Mouse (Mus musculus) liver, embryonic 14.5 days (tissue): ENCODE data around the gene Ccr1l1. TPM values are rescaled to one million over a fixed set of nuclear protein-coding genes. Genes with fewer than 3 reads are reported as not detected.

Source experiments
- ATAC-seq: fragments of 200-750 bp; cut with Nextera tagmentation; 2 replicates; pipeline ENCODE4 v1.8.0; 2017; ENCODE audit warnings: moderate number of reproducible peaks, mild to moderate bottlenecking, moderate library complexity; ENCODE audit not compliant: insufficient read depth
- DNase-seq, 3 experiments: peaks; one replicate each; pipeline ENCODE4 v3.0.0-alpha.2; 2012 to 2013; ENCODE audit warnings: low read depth in 3 of 3, low spot score in 3 of 3
- H3K27ac ChIP-seq: fragments of 300-500 bp; sonication (generic); 2 replicates; pipeline ENCODE4 v1.5.1; 2014; ENCODE audit warnings: moderate library complexity, mild to moderate bottlenecking, control low read depth, inconsistent platforms
- H3K27me3 ChIP-seq: fragments of 300-500 bp; sonication (generic); 2 replicates; pipeline ENCODE4 v1.6.1; 2014; ENCODE audit warnings: mild to moderate bottlenecking, low read length, moderate library complexity; ENCODE audit not compliant: control insufficient read depth, insufficient read depth
- H3K36me3 ChIP-seq: fragments of 300-500 bp; sonication (generic); replicated peaks from 2 replicates; pipeline ENCODE4 v1.6.1; 2014; ENCODE audit warnings: low read depth; ENCODE audit not compliant: control insufficient read depth, insufficient read depth
- H3K4me1 ChIP-seq, 2 experiments: fragments of 200-500 bp in 1 of 2; fragments of 300-500 bp in 1 of 2; sonication (generic) in 1 of 2; replicated peaks; 2 replicates each; pipeline ENCODE4 v1.6.1; 2012 to 2014; ENCODE audit warnings: antibody characterized with exemption in 1 of 2, inconsistent platforms in 1 of 2, low read length in 1 of 2; ENCODE audit not compliant: control insufficient read depth in 2 of 2, insufficient read depth in 2 of 2
- H3K4me2 ChIP-seq: fragments of 300-500 bp; sonication (generic); 2 replicates; pipeline ENCODE4 v1.6.1; 2014; ENCODE audit warnings: low read depth, mild to moderate bottlenecking, control low read depth, moderate library complexity
- H3K4me3 ChIP-seq, 2 experiments: fragments of 200-500 bp in 1 of 2; fragments of 300-500 bp in 1 of 2; sonication (generic) in 1 of 2; 2 replicates each; pipeline ENCODE4 v1.5.1; 2012 to 2014; ENCODE audit warnings: low read depth in 2 of 2, low read length in 2 of 2, mild to moderate bottlenecking in 2 of 2, control low read depth in 1 of 2, inconsistent platforms in 1 of 2, moderate library complexity in 1 of 2; ENCODE audit not compliant: insufficient read depth in 1 of 2
- H3K9ac ChIP-seq: fragments of 300-500 bp; sonication (generic); replicated peaks from 2 replicates; pipeline ENCODE4 v1.6.1; 2014; ENCODE audit warnings: mild to moderate bottlenecking, control low read depth, moderate library complexity
- H3K9me3 ChIP-seq: fragments of 300-500 bp; sonication (generic); 2 replicates; pipeline ENCODE4 v1.6.1; 2016; ENCODE audit warnings: low read length, mixed read lengths; ENCODE audit not compliant: control insufficient read depth
- CTCF ChIP-seq: IDR thresholded peaks from 2 replicates; pipeline ENCODE4 v1.5.1; 2016; ENCODE audit warnings: antibody characterized with exemption, low read depth, control low read depth
- EP300 ChIP-seq: IDR thresholded peaks from 2 replicates; pipeline ENCODE4 v1.6.1; 2016; ENCODE audit warnings: antibody characterized with exemption, low read depth
- WGBS: fragments of 180-500 bp; shearing (Covaris S2); extraction: QIAGEN DNeasy Blood & Tissue Kit; methylation state at CpG from one replicate; pipeline ENCODE4 v1.1.7; 2014; ENCODE audit not compliant: insufficient replicate concordance; 5-methylcytosine and 5-hydroxymethylcytosine counted together
- polyA plus RNA-seq, 2 experiments: library from polyadenylated mRNA; depleted of rRNA in 1 of 2; stranded (reverse) in 1 of 2; unstranded in 1 of 2; fragments of >200 nt; fragmentation: Nextera tagmentation in 1 of 2; extraction: Ambion mirVana in 1 of 2; gene quantifications; 2 replicates each; pipeline versions ENCODE4 v1.2.1 to v1.2.3; 2012 to 2014

Gene Ccr1l1
- polyA plus RNA-seq, 2 experiments: 0.04 TPM; not detected in 1

- H3K4me2 ChIP-seq: no peak overlapping the region
- no peak overlapping the region for H3K4me3 ChIP-seq
- H3K36me3 ChIP-seq: no peaks in the 10 kb centered on the region
- H3K9ac ChIP-seq: no peak overlapping the region
- H3K27me3 ChIP-seq: no peaks in the 10 kb centered on the region
- H3K4me1 ChIP-seq: peaks cover 14 to 19% of the 10 kb centered on the region in 2 experiments
- H3K9me3 ChIP-seq: no peaks in the 10 kb centered on the region
- DNase-seq (no peak), ATAC-seq (no peak)
- 86% methylated on average over 1 of the region's 1 CpGs for WGBS
- TF ChIP-seq EP300 (no peak), CTCF (no peak)
- H3K27ac ChIP-seq: no peak overlapping the region
Measured at GRCm38 (mm10) chr9:123960161-123960560, 18.0 kb downstream of the Ccr1l1 start.

GRCm38 (mm10) chr9:123957911-123958413 lies 20.2 kb downstream of the Ccr1l1 start:
- ATAC-seq (peak; percentile 97), DNase-seq (peak; percentile 28 to 86 (median 35))
- peak overlapping the region; percentile 24; the same call in 1 of the 2 replicates for H3K9ac ChIP-seq
- H3K4me3 ChIP-seq: no peak overlapping the region
- peak overlapping the region; percentile 36 for H3K4me2 ChIP-seq
- no peaks in the 10 kb centered on the region for H3K27me3 ChIP-seq
- TF ChIP-seq CTCF: no peak
- TF ChIP-seq EP300: peak; percentile 91
- H3K9me3 ChIP-seq: no peaks in the 10 kb centered on the region
- peak overlapping the region; percentile 80 for H3K27ac ChIP-seq
- H3K4me1 ChIP-seq: peaks cover 19% of the 10 kb centered on the region in 2 experiments
- WGBS: 8% methylated on average over 3 of the region's 3 CpGs
- no peaks in the 10 kb centered on the region for H3K36me3 ChIP-seq

GRCm38 (mm10) chr9:123956892-123957291 lies 21.3 kb downstream of the Ccr1l1 start:
- Histone ChIP-seq H3K27ac (no peak overlapping the region), H3K36me3 (no peaks in the 10 kb centered on the region), H3K9me3 (no peaks in the 10 kb centered on the region), H3K4me2 (no peak overlapping the region), H3K27me3 (no peaks in the 10 kb centered on the region), H3K9ac (no peak overlapping the region), H3K4me1 (peaks cover 19% of the 10 kb centered on the region in 2 experiments), H3K4me3 (no peak overlapping the region)
- ATAC-seq (no peak), DNase-seq (no peak)
- WGBS: 77% methylated on average over 1 of the region's 1 CpGs
- TF ChIP-seq EP300: no peak
- no peak for TF ChIP-seq CTCF

- WGBS: 52% methylated on average over 2 of the region's 2 CpGs
- Histone ChIP-seq H3K27ac (no peak overlapping the region), H3K9me3 (no peaks in the 10 kb centered on the region), H3K36me3 (no peaks in the 10 kb centered on the region), H3K4me1 (peaks cover 16 to 18% of the 10 kb centered on the region in 2 experiments), H3K4me3 (no peak overlapping the region), H3K27me3 (no peaks in the 10 kb centered on the region), H3K4me2 (no peak overlapping the region), H3K9ac (no peak overlapping the region)
- TF ChIP-seq CTCF (no peak), EP300 (no peak)
- no peak for DNase-seq
- ATAC-seq: no peak
Measured at GRCm38 (mm10) chr9:123953551-123953950, 24.7 kb downstream of the Ccr1l1 start.

- 23% methylated on average over 1 of the region's 1 CpGs for WGBS
- TF ChIP-seq CTCF (no peak), EP300 (no peak)
Measured at GRCm38 (mm10) chr9:123951176-123951575, 27.0 kb downstream of the Ccr1l1 start.

More at GRCm38 (mm10) chr9:123951176-123951575, 27.0 kb downstream of the Ccr1l1 start:
- no peak overlapping the region for H3K4me2 ChIP-seq
- peaks cover 0 to 10% of the 10 kb centered on the region in 2 experiments; a peak in 3 of 4 replicates for H3K4me1 ChIP-seq
- H3K27ac ChIP-seq: no peak overlapping the region
- ATAC-seq (no peak), DNase-seq (no peak)
- H3K9me3 ChIP-seq: no peaks in the 10 kb centered on the region
- H3K9ac ChIP-seq: no peak overlapping the region
- H3K27me3 ChIP-seq: no peaks in the 10 kb centered on the region
- no peaks in the 10 kb centered on the region for H3K36me3 ChIP-seq
- no peak overlapping the region for H3K4me3 ChIP-seq
